Mouse (Mus musculus): ENCODE data around the gene Dab1. TPM values are rescaled to one million over a fixed set of nuclear protein-coding genes. Genes with fewer than 3 reads are reported as not detected.
A peak's percentile ranks its signal among the peaks of the same experiment; 100 is the strongest.

Gene Dab1
- polyA plus RNA-seq, 1 experiment from 2014 or later: 22.8 TPM

- TF ChIP-seq CTCF (IDR thresholded peaks at IDR 0.05; ENCODE audit: low read depth): no peak
- ATAC-seq (replicated peaks; ENCODE audit: low FRiP score, low read depth): no peak
- Histone ChIP-seq H3K4me3 (replicated peaks; ENCODE audit: low read depth, low read length) (no peak overlapping the region), H3K36me3 (ENCODE audit: insufficient read depth, low read length) (no peaks in the 10 kb centered on the region), H3K4me2 (ENCODE audit: low read length) (no peak overlapping the region), H3K9me3 (replicated peaks; ENCODE audit: low read length) (no peaks in the 10 kb centered on the region), H3K27me3 (ENCODE audit: insufficient read depth, low read length) (no peaks in the 10 kb centered on the region), H3K27ac (no peak overlapping the region), H3K4me1 (replicated peaks; ENCODE audit: insufficient read depth, low read length) (0 out of 2 replicates have a peak, but pooled peaks cover 3% of the 10 kb centered on the region), H3K9ac (ENCODE audit: low read depth, low read length) (no peak overlapping the region)
- DNase-seq (ENCODE audit: low spot score): no peak
- 72% methylated on average over 5 of the region's 5 CpGs for WGBS
Observed at GRCm38 (mm10) chr4:104547091-104547490, 927.9 kb downstream of the Dab1 start.

GRCm38 (mm10) chr4:104548287-104548686 lies 929.1 kb downstream of the Dab1 start:
- Histone ChIP-seq H3K36me3 (ENCODE audit: insufficient read depth, low read length) (no peaks in the 10 kb centered on the region), H3K4me1 (replicated peaks; ENCODE audit: insufficient read depth, low read length) (0 out of 2 replicates have a peak, but pooled peaks cover 3% of the 10 kb centered on the region), H3K4me3 (replicated peaks; ENCODE audit: low read depth, low read length) (no peak overlapping the region), H3K9me3 (replicated peaks; ENCODE audit: low read length) (no peaks in the 10 kb centered on the region), H3K4me2 (ENCODE audit: low read length) (no peak overlapping the region), H3K9ac (ENCODE audit: low read depth, low read length) (no peak overlapping the region), H3K27ac (no peak overlapping the region), H3K27me3 (ENCODE audit: insufficient read depth, low read length) (no peaks in the 10 kb centered on the region)
- no peak for TF ChIP-seq CTCF (IDR thresholded peaks at IDR 0.05; ENCODE audit: low read depth)
- no peak for DNase-seq (ENCODE audit: low spot score)
- 43% methylated on average over 1 of the region's 1 CpGs for WGBS
- ATAC-seq (replicated peaks; ENCODE audit: low FRiP score, low read depth): peak; percentile 72; the same call in 1 of the 2 replicates

GRCm38 (mm10) chr4:104550581-104551205 lies 931.5 kb downstream of the Dab1 start:
- Histone ChIP-seq H3K9me3 (replicated peaks; ENCODE audit: low read length) (no peaks in the 10 kb centered on the region), H3K27me3 (ENCODE audit: insufficient read depth, low read length) (no peaks in the 10 kb centered on the region), H3K4me2 (ENCODE audit: low read length) (no peak overlapping the region), H3K9ac (ENCODE audit: low read depth, low read length) (no peak overlapping the region), H3K27ac (peak overlapping the region; percentile 13; the same call in 1 of the 2 replicates), H3K4me3 (replicated peaks; ENCODE audit: low read depth, low read length) (no peak overlapping the region), H3K4me1 (replicated peaks; ENCODE audit: insufficient read depth, low read length) (0 out of 2 replicates have a peak, but pooled peaks cover 3% of the 10 kb centered on the region), H3K36me3 (ENCODE audit: insufficient read depth, low read length) (no peaks in the 10 kb centered on the region)
- ATAC-seq (replicated peaks; ENCODE audit: low FRiP score, low read depth): no peak
- no peak for TF ChIP-seq CTCF (IDR thresholded peaks at IDR 0.05; ENCODE audit: low read depth)
- 50% methylated on average over 4 of the region's 4 CpGs for WGBS
- no peak for DNase-seq (ENCODE audit: low spot score)

- H3K4me1 ChIP-seq (replicated peaks; ENCODE audit: insufficient read depth, low read length): 0 out of 2 replicates have a peak, but pooled peaks cover 3% of the 10 kb centered on the region
- 86% methylated on average over 17 of the region's 17 CpGs for WGBS
- ATAC-seq (replicated peaks; ENCODE audit: low FRiP score, low read depth): no peak
- TF ChIP-seq CTCF (IDR thresholded peaks at IDR 0.05; ENCODE audit: low read depth): no peak
- H3K4me3 ChIP-seq (replicated peaks; ENCODE audit: low read depth, low read length): no peak overlapping the region
- no peak overlapping the region for H3K4me2 ChIP-seq (ENCODE audit: low read length)
- H3K36me3 ChIP-seq (ENCODE audit: insufficient read depth, low read length): no peaks in the 10 kb centered on the region
- no peak overlapping the region for H3K27ac ChIP-seq
- no peak for DNase-seq (ENCODE audit: low spot score)
- no peak overlapping the region for H3K9ac ChIP-seq (ENCODE audit: low read depth, low read length)
- no peaks in the 10 kb centered on the region for H3K9me3 ChIP-seq (replicated peaks; ENCODE audit: low read length)
- no peaks in the 10 kb centered on the region for H3K27me3 ChIP-seq (ENCODE audit: insufficient read depth, low read length)
Observed at GRCm38 (mm10) chr4:104551390-104552070, 932.4 kb downstream of the Dab1 start.

- ATAC-seq (replicated peaks; ENCODE audit: low FRiP score, low read depth): peak; percentile 92
- no peaks in the 10 kb centered on the region for H3K27me3 ChIP-seq (ENCODE audit: insufficient read depth, low read length)
- H3K4me1 ChIP-seq (replicated peaks; ENCODE audit: insufficient read depth, low read length): 0 out of 2 replicates have a peak, but pooled peaks cover under 1% of the 10 kb centered on the region
- H3K9ac ChIP-seq (ENCODE audit: low read depth, low read length): no peak overlapping the region
- H3K4me3 ChIP-seq (replicated peaks; ENCODE audit: low read depth, low read length): no peak overlapping the region
- 17% methylated on average over 2 of the region's 2 CpGs for WGBS
- peak; percentile 54 for DNase-seq (ENCODE audit: low spot score)
- no peak for TF ChIP-seq CTCF (IDR thresholded peaks at IDR 0.05; ENCODE audit: low read depth)
- no peak overlapping the region for H3K27ac ChIP-seq
- no peaks in the 10 kb centered on the region for H3K9me3 ChIP-seq (replicated peaks; ENCODE audit: low read length)
- H3K4me2 ChIP-seq (ENCODE audit: low read length): no peak overlapping the region
- no peaks in the 10 kb centered on the region for H3K36me3 ChIP-seq (ENCODE audit: insufficient read depth, low read length)
Observed at GRCm38 (mm10) chr4:104555408-104555807, 936.2 kb downstream of the Dab1 start.

GRCm38 (mm10) chr4:104563512-104563911 lies 944.4 kb downstream of the Dab1 start:
- no peak for TF ChIP-seq CTCF (IDR thresholded peaks at IDR 0.05; ENCODE audit: low read depth)

More at GRCm38 (mm10) chr4:104563512-104563911, 944.4 kb downstream of the Dab1 start:
- Histone ChIP-seq H3K4me1 (replicated peaks; ENCODE audit: insufficient read depth, low read length) (no peaks in the 10 kb centered on the region), H3K9ac (ENCODE audit: low read depth, low read length) (no peak overlapping the region), H3K4me2 (ENCODE audit: low read length) (no peak overlapping the region), H3K27ac (no peak overlapping the region), H3K27me3 (ENCODE audit: insufficient read depth, low read length) (no peaks in the 10 kb centered on the region), H3K36me3 (ENCODE audit: insufficient read depth, low read length) (no peaks in the 10 kb centered on the region), H3K9me3 (replicated peaks; ENCODE audit: low read length) (no peaks in the 10 kb centered on the region), H3K4me3 (replicated peaks; ENCODE audit: low read depth, low read length) (no peak overlapping the region)
- WGBS: 81% methylated on average over 5 of the region's 5 CpGs
- no peak for ATAC-seq (replicated peaks; ENCODE audit: low FRiP score, low read depth)
- no peak for DNase-seq (ENCODE audit: low spot score)

Data from kidney, postnatal 0 days (tissue).